Mouse (Mus musculus): Measurements from ENCODE around the gene Adar. TPM values are rescaled to one million over a fixed set of nuclear protein-coding genes. Genes with fewer than 3 reads are reported as not detected.
A peak's percentile ranks its signal among the peaks of the same experiment; 100 is the strongest.

The Adar gene
- total RNA-seq, 2 experiments from 2014 or later: 104 to 112 TPM

DNA sequence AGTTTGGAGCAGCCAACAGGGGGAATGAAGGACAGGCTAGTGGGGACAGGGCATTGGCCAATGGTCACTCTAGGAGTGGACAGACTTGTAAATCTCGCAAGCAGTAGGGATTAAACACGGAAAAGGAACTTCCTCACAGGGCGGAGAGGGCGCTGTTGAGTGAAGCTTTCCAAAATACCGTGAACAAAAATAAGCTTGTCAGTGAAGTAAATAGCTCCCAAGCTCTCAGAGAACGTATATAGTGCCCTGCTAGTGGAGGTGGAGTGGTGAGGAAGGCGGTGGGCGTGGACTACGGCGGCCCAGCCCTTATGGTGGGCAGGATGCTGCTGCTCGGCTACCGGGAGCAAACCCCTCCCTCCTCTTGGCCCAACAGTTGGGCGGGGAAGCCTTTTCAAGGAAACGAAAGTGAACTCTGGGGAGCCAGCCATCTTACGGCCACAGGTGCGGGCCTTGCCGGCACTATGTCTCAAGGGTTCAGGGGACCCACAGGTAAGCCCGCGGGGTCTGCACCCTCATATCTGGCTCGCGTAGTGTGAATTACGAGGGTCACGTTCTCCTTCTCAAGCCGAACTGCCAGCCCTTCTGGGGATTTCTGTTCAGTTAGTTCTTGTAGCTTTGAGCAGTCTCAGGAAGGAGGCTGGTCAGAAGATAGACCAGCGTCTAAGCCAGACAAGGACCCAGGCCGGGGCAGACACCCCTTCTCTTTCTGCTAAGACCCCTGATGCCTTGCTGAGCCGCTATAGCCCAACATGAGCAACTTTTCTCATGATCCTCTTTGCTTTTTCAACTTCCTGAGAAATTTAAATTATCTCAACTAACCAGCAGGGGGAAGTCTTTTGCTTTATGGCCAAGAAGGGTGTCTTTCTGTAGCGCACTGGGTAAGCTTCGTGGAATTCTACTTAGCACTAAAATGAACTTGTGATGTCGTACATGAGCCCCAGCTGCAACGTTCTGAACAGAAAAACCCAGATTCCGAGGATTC lies 15.8 kb downstream of the Adar start:
- peak in 1 of 2 experiments; percentile 30 for DNase-seq (ENCODE audit: extremely low spot score in 1 of 2, low spot score in 1 of 2)

DNA sequence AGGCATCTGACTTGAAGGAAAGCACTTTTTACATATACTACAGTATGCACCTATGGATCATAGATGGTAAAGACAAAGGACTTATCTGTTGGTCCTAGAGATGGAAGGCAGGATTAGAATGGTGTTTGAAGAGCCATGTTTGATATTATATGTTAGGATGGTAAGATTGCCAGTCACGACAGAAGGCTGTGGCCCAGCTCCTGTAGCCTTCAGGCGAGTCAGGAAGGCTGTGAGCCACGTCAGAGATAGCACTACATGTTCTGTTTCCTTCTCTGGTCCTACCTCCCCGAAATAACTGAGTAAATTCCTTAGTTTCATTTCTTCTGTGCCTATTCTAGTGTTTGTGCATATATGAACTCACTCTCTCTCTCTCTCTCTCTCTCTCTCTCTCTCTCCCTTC lies 17.3 kb downstream of the Adar start:
- no peak for DNase-seq (ENCODE audit: extremely low spot score in 1 of 2, low spot score in 1 of 2)

DNA sequence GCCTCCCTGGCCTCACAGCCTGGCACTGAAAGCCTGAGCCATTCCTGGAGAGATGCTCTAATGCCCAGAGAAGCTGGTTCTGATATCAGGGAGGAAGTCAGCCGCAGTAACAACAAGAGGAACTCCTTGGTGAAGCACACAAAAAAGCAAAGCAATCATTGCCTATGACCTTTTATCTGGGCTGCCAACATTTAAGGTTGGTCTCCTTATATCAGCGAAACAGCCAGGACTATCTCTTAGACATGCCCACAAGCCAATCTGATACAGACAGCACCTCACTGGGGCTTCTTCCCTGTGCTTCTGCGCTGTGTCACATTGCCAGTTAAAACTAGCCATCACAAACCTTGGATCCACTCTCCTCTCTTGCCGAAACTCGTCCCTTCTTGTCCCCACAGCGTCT lies 23.7 kb downstream of the Adar start:
- DNase-seq (ENCODE audit: extremely low spot score in 1 of 2, low spot score in 1 of 2): no peak

DNA sequence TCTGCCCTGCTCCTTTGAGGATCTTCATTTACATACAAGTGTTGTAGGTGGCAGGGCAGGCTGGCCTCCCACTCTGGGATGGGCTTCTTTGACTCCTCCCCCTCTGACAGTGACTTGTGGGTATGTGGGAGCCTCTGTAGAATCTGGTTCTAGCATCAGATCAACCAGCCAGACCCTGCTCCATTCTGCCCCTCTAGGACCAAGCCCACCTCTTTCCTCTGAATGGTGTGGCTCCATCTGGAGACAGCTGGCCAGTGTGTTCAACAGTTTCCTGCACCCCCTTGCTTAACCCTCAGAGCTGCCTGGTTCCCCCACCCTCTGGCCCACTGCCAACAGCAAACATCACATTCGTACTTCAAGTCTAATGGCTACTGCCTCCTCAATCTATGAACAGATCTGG lies 37.5 kb downstream of the Adar start:
- DNase-seq (ENCODE audit: extremely low spot score in 1 of 2, low spot score in 1 of 2): no peak

DNA sequence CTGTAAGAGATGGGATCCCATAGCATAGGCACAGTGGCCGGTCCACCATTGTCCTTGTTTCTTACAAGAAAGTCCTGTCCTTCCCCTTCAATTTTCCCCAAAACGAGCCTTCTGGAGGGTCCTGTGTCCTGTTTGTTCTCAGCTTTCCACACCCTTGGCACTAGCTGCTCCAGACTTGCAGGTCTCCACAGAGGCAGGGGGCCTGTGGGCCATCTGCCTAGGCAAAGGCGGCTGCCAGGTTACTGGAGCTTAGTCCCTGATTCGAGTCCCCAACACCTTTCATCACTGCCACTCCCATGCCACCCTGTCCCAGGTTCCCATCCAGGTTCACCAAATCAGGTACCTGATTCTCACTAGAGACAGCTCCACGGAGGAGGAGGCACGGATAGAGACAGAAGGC lies 40.5 kb downstream of the Adar start:
- no peak for DNase-seq (ENCODE audit: extremely low spot score in 1 of 2, low spot score in 1 of 2)

DNA sequence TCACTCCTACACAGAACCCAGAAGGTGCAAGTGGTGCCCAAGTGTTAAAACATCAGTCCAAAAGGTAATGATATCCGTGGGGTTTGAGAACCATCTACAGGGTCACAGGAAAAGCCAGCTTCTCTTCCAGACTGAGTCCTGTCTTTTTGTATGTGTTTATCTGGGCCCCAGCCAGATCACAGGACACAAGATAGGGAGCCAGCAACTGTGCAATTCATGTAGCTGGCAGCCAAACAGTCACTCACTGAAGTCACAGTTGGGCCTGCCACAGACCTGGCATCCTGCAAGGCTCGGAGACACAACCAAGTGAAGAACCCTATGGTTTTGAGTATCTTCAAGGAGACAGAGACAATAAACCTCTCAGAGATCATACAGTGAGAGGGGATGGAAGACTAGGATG lies 43.0 kb downstream of the Adar start:
- no peak for DNase-seq (ENCODE audit: extremely low spot score in 1 of 2, low spot score in 1 of 2)

DNA sequence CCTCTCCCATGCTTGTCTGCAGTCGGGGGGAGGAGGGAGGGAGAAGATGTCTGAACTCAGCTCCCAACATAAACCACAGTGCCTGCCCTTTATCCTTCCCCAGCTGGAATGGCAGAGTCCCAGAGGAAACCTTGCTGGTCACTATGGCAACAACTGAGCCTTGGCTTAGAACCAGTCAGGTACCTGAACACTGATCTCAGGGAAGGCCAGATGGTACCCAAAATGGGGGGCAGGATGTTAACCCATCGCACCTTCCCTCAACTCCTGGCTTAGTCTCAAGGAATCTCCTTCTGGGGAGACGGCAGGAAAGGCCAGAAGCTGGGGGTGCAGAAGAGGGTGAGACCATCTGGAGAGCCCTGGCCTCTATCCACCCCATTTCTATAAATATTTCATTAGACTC lies 45.0 kb downstream of the Adar start:
- DNase-seq (ENCODE audit: extremely low spot score in 1 of 2, low spot score in 1 of 2): no peak

DNA sequence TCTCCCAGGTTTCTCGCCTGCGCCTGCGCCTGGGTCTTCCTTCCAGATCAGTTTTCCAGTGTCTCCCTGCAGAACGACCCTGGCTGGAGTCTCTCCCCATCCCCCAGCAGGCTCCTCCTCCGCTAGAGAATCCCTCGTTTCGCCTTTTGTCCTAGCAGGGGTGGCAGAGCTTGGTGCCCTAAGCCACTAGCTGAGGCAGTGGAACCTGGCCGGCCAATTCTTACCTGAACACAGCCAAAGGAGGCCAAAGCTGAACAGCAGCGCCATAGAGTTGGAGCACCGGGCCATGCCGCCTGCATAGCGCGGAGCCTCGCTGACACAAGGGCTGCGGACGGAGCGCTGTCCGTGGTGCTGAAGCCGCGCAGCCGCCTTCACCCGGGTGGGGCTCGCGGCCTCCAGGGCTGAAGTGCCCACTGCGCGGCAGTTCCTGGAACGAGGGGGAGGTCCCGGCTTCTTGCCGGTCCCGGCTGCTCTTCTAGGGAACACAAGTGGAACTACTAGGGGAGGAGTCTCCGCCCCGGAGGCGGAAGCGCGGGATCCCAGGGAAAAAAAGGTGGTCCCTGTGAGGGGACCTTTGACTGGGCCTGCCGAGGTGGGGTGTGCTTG lies 49.4 kb downstream of the Adar start, which contains the start of gene Chrnb2:
Gene Chrnb2, minus strand, starts transcription at position 514 of the 606 bp plus-strand sequence.
- DNase-seq (ENCODE audit: extremely low spot score in 1 of 2, low spot score in 1 of 2): peak; percentile 58 to 71

DNA sequence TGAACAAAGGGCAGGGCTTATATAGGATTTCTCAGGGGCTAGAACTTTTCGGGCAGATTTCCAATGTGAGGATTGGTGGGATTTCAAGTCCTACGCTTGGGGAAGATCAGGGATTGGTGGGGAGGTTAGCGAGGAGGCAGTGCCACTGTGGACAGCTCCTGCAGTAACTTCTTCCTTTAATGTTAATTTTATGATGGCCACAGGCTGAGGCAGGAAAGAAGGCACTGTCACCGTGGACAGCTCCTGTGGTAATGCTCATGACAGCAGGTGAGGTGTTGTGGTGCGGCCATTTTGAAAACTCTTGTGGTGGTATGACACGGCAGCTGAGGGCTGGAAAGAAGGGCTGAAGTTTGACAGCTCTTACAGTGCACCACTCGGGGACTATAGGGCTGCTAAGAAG lies 54.8 kb downstream of the Adar start:
- DNase-seq (ENCODE audit: extremely low spot score in 1 of 2, low spot score in 1 of 2): no peak

DNA sequence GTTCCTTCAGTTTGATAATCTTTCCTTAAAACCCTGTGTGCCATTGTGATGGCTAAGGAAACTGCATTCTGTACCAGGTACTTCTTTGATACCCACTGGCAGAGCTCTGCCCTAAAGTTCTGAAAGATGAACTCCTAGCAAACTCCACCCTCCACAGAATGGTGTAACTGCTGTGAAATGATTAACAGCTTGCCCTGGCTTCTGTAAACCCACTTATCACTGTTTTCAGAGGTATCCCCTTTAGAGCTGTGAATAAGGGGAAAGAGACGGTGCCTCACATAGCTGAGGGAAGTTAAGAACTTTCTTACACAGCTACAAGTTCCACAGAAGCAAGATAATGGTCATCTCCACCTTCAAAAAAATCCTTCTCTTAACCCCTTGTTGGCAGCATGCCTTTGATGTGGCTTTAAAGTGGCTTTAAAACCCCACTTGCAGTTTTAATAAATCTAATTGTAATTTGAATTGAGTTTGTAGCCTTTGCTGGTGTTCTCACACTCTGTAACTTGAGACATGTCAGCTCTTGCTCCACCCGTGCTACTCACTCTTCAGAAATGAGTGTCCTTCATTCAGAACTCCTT lies 55.7 kb downstream of the Adar start:
- no peak for DNase-seq (ENCODE audit: extremely low spot score in 1 of 2, low spot score in 1 of 2)

DNA sequence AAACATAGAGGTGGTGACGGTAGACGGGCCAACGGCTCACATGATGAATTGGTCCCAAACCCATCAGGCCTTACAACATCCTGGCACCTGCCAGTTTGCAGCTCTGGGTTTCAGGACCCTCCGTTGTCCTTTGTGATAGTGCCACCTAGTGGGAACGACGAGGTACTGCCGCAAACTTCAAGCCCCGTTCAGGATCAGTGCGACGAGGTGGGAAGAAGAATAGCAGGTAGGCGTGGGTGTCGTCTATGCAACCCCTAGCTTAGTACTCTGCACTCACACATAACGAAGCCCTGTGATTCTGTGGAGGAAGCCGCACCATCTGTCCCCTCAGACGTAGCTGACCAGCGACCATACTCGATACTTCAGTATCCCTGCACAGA lies 57.8 kb downstream of the Adar start:
- DNase-seq (ENCODE audit: extremely low spot score in 1 of 2, low spot score in 1 of 2): peak; percentile 73

DNA sequence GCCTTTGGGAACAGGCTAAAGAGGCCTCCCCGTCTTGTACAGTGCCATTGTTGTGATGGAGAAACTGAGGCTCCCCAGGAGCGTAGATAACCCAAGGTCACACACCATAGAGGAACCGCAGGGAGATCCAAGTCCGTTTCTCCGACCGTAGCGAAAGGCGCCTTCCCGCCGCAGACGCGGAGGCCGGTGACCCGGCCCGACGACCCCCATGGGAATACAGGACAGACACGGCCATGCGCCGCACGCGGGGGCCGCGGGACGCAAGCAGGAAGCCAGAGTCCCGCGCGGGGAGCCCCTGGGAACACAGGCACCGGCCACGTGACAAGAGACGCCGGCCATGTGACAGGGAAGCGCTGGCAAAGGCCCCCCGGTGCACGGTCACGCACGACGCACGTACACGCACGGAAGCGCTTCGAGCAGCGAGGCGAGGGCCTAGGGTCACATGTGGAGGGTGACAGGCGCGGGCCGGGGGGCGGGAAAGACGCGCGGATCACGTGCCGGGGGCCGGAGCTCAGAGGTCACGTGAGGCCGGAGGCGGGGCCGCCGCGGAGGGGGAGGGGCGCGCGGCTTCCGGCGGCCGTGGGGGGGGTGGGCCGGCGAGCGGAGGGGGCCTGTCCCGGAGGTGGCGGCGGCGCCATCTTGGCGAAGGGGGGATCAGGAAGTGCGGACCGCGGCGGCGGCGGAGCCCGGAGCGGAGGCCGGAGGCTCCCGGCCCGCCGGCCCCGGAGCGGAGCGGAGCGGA lies 58.3 kb downstream of the Adar start, which contains the start of gene Ube2q1:
Gene Ube2q1, plus strand, starts transcription at position 649 of the 742 bp plus-strand sequence.
- DNase-seq (ENCODE audit: extremely low spot score in 1 of 2, low spot score in 1 of 2): peak; percentile 91 to 97

DNA sequence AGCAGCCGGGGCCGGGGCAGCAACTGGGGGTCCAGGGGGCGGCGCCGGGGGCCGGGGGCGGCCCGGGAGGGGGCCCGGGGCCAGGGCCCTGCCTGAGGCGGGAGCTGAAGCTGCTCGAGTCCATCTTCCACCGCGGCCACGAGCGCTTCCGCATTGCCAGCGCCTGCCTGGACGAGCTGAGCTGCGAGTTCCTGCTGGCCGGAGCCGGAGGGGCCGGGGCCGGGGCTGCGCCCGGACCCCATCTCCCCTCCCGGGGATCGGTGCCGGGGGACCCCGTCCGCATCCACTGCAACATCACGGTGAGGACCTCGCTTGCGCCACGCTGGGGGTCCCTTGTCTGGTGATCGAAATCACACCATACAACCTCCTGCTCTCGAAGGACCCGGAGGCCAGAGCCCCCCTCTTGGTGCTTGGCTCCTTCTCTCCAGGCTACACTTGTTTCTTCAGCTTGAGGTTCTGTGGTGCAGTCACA lies 59.0 kb downstream of the Adar start:
- peak in 1 of 2 experiments; percentile 42 for DNase-seq (ENCODE audit: extremely low spot score in 1 of 2, low spot score in 1 of 2)

DNA sequence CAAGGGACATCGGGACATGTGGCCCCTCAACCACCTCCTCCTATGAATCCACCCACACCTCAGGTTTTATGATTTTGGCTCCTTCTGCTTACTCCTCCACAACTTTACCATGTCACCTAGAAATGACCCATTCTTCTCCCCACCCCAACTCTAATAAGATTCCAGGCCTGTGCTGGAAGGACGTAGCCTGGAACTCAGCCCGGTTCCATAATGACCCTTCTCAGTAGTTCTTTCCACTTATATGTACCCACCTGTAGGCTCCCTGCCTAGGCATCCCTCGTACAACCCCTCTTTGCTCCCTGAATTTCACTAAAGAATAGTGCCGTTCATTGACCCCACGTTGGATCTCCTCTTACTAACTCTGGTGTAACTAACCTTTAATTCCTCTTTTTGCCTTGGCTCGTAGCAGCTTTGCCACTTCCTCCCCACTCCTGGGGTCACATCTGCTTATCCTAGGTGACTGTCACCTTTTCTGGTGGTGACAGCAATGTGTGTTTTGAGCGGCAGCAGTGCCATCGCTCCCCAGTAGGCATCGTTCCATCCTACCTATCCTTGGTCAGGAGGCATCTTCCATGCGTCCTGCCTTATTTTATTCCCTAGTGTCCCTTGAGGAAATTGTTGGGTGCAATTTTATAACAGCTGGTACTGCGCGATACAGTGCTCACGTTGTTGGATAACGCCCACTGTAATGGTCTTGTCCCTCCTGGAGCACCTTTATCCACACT lies 59.6 kb downstream of the Adar start:
- DNase-seq (ENCODE audit: extremely low spot score in 1 of 2, low spot score in 1 of 2): no peak

DNA sequence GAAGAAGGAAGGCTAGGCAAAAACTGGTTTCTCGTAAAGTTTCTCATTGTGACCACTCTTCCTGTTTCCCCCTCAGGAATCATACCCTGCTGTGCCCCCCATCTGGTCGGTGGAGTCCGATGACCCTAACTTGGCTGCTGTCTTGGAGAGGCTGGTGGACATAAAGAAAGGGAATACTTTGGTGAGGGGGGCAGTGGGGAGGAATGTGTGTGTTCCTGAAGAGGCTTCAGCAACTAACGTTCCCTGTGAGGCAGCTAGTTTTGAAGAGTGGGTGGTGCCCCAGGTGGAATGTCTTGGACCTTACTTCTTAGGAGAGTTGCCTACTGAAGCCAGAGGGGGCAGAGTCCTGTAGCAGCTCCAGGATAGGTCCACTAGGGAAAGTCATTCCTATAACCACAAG lies 61.2 kb downstream of the Adar start:
- no peak for DNase-seq (ENCODE audit: extremely low spot score in 1 of 2, low spot score in 1 of 2)

DNA sequence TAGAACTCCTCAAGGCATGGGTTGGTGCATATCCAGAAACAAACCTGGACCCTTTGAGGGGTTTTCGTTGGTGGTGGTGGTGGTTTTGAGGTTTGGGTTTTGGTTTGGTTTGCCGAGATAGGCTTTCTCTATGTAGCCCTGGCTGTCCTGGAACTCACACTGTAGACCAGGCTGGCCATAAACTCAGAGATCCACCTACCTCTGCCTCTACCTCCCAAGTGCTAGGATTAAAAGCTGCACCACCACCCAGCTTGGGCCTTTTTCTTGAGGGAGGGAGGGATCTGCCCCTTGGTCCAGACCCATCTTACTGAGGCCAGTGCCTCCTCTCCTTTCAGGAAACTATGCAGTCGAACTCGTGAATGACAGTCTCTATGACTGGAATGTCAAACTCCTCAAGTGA lies 65.3 kb downstream of the Adar start:
- DNase-seq (ENCODE audit: extremely low spot score in 1 of 2, low spot score in 1 of 2): no peak

DNA sequence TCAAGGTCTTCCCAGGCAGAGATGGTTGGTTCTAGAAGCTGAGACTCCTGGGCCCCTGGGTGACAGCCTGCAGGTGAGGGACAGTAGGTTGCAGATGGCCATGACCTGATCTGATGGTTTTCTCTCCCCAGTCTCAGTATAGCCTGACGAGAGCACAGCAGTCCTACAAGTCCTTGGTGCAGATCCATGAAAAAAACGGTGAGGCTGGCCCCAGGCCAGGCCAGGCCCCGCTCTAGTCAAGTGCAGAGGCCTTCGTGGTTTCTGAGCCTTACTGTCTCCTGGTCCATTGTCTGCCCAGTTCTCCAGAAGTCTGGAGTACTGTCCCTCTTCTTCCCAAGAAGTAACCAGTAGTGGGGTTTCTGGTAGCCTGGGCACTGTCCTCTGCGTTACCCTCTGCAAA lies 66.8 kb downstream of the Adar start:
- DNase-seq (ENCODE audit: extremely low spot score in 1 of 2, low spot score in 1 of 2): no peak

DNA sequence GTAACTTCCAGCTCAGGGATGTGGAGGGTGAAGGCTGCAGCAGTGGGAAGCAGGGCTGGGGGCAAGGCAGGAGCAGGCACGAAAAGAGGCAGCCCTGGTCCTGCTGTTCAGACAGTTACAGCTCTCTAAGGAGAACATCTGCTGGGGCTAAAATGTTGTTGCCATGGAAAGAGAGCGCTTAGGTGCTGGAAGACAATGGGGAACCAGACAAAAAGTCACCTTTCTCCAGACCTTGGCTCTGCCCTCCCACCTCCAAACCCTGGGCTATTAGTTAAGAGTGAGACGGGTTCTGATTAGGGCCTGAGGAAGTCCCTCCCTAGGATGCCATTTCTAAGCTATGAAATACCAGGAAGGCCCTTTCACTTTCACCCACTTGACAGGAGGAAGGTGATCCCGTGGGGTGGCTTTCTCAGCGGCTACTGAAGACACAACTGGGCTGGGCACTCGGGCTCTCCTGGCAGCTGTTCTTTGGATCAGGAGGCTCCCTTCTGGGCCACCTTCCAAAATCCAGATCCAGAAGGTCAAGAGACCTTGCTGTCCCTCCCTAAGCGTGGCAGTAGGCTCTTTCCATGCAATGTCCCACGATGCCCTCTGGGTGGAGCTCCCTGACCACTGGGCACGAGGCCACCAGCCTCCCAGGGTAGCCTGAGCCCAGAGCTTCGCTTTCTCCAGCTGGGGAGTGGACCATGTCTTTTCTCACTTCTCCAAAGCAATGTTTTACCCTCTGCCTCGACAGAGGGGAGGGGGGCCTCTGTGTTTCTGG lies 70.3 kb downstream of the Adar start:
- peak; percentile 62 to 71 for DNase-seq (ENCODE audit: extremely low spot score in 1 of 2, low spot score in 1 of 2)

DNA sequence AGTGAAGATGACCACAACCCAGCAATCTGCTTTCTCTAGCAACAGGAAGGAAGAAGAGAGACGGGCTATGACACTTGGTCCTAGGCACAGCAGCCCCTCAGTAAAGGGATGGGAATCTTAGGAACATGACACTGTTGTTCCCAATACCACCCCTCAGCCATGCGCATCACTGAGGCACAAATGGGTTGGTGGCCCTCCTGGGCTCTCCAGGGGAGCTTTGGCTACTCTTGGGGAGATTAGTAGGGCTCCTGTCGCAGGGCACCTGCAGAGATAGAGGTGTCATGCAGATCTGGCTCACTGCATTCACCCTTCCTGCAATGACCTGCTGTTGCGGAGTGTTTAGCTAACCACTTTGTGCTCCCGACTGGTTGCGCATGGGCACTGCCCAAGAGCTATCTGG lies 71.5 kb downstream of the Adar start:
- DNase-seq (ENCODE audit: extremely low spot score in 1 of 2, low spot score in 1 of 2): no peak
